Mouse (Mus musculus) G1E (cell line): ENCODE measurements around the gene Slc34a3. TPM values are rescaled to one million over a fixed set of nuclear protein-coding genes. Genes with fewer than 3 reads are reported as not detected.
"Not testable (repeated sequence)": the region's sequence is repeated elsewhere in the genome, so short reads cannot be mapped to it uniquely, and the experiment has no call there.

ENCODE experiments used
- ATAC-seq: 2 replicates; pipeline ENCODE4 v1.8.0; 2016; ENCODE audit warnings: mild to moderate bottlenecking; ENCODE audit not compliant: insufficient number of reproducible peaks, poor library complexity, low FRiP score, severe bottlenecking; ENCODE audit errors: extremely low read depth
- DNase-seq: peaks from one replicate; pipeline ENCODE4 v3.0.0; 2012; ENCODE audit warnings: low spot score
- H3K27me3 ChIP-seq: 2 replicates; pipeline ENCODE4 v1.6.1; 2012; ENCODE audit warnings: mild to moderate bottlenecking, low read length, inconsistent platforms; ENCODE audit not compliant: insufficient read depth
- H3K36me3 ChIP-seq: replicated peaks from 2 replicates; pipeline ENCODE3; 2012; ENCODE audit warnings: mild to moderate bottlenecking, inconsistent platforms
- H3K4me1 ChIP-seq: 2 replicates; pipeline ENCODE4 v1.6.1; 2012; ENCODE audit warnings: low read depth, low read length, inconsistent platforms, mixed read lengths; ENCODE audit not compliant: insufficient read depth
- H3K4me3 ChIP-seq: 2 replicates; pipeline ENCODE4 v1.5.1; 2012; ENCODE audit warnings: low read depth, mild to moderate bottlenecking, inconsistent platforms, low read length, moderate library complexity, mixed read lengths
- H3K9me3 ChIP-seq: replicated peaks from 2 replicates; pipeline ENCODE4 v1.6.1; 2012; ENCODE audit warnings: inconsistent platforms
- CTCF ChIP-seq: IDR thresholded peaks from 2 replicates; pipeline ENCODE4 v1.5.1; 2012; ENCODE audit warnings: low read depth, low read length, inconsistent platforms, mixed read lengths
- GATA1 ChIP-seq: IDR thresholded peaks from 2 replicates; pipeline ENCODE4 v1.6.1; 2012; ENCODE audit warnings: borderline replicate concordance, low read length, inconsistent platforms, mixed read lengths
- GATA2 ChIP-seq: IDR thresholded peaks from 2 replicates; pipeline ENCODE4 v1.6.1; 2012; ENCODE audit warnings: low read depth, low read length, inconsistent platforms, borderline replicate concordance
- POLR2AphosphoS5 ChIP-seq: IDR thresholded peaks from 2 replicates; pipeline ENCODE4 v1.6.1; 2012; ENCODE audit warnings: low read depth, low read length, inconsistent platforms; ENCODE audit not compliant: insufficient replicate concordance
- TAL1 ChIP-seq: conservative IDR thresholded peaks from 2 replicates; pipeline ENCODE4 v1.6.1; 2012; ENCODE audit warnings: low read depth, low read length, inconsistent platforms, mixed read lengths
- polyA plus RNA-seq: library from polyadenylated mRNA; stranded (reverse); fragments of >175 nt; gene quantifications from 2 replicates; pipeline ENCODE4 v1.2.3, GENCODE M21; 2012
- total RNA-seq, 2 experiments: library from RNA; stranded (forward) in 1 of 2; stranded (reverse) in 1 of 2; fragments of 200-1000 nt in 1 of 2; fragments of >200 nt in 1 of 2; fragmentation: Nextera tagmentation in 1 of 2; gene quantifications; 2 replicates each; pipeline ENCODE4 v1.2.3; 2014 to 2017

Slc34a3 gene
- total and polyA plus RNA-seq, 3 experiments: 0.91 TPM; not detected in 2

DNA sequence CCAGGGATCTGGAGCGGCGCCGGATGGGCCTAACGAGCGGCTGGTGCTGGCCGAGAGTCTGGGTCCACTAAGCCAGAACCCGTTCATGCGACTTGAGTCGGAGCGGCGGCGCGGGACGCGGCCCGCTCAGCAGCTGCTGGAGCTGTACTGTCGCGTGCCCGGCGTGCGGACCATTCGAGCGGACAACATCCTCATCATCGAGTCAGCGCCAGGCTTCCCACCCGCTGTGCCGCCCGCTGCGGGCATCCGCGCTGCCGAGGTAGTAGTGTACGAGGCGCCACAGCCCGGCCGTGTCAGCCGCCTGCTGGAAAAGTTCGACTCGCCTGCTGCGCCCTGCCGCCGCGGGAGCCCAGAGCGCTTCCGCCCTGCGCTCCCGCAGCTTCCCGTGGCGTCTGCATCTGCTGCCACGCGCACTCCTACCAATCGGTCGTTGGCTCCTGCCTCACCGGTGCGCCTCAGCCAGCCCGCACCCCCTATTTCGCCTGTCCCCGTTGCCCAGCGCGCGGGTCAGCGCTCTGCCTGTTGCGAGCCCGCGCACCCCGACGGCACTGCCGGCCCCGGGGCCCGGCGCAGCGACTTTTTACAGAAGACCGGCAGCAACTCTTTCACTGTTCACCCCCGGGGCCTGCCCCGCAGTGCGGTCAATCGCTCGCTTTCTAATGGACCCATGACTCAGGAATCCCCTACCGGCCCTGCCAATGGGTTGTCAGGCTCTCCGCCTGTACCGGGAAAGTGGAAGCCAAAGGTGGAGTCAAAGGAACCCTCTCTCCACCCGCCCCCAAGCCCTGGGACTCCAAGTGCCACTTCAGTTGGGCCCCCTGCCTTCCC lies 28.8 kb upstream of the Slc34a3 start:
- H3K4me3 ChIP-seq: peak overlapping the region; percentile 89
- ATAC-seq (no peak), DNase-seq (no peak)
- no peaks in the 10 kb centered on the region for H3K27me3 ChIP-seq
- H3K36me3 ChIP-seq: peaks cover 52% of the 10 kb centered on the region
- TF ChIP-seq POLR2AphosphoS5 (no peak), GATA1 (no peak), TAL1 (no peak), CTCF (no peak), GATA2 (no peak)
- H3K4me1 ChIP-seq: peaks cover 70% of the 10 kb centered on the region
- no peaks in the 10 kb centered on the region for H3K9me3 ChIP-seq

DNA sequence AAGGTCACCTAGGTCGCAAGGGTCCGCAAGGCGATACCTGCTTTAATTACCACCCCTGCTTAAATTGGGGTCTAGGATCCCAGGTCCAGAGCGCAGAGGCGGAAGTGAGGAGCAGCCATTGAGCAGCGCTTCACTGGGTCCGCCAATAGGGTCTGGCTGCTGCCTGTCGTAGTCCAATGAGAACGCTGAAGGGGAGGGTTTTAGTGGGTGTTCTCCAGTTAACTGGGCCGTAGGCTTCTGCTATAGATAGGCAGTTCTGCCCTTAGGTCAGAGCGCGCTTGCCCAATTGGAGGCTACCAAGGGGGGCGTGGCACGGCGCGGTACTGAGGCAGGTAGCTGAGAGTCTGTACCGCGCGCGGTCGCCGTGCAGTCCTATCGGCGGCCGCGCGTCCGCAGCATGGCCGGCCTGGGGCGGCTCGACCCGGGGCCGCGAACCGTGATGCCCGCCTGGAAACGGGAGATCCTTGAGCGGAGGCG lies 28.2 kb upstream of the Slc34a3 start, which contains the start of gene Tprn:
Gene Tprn (plus strand): TSS at position 328 of the 477 bp plus-strand sequence.
- TF ChIP-seq POLR2AphosphoS5 (no peak), GATA2 (no peak), TAL1 (no peak)
- Histone ChIP-seq H3K9me3 (no peaks in the 10 kb centered on the region), H3K27me3 (no peaks in the 10 kb centered on the region), H3K4me3 (peak within 1 kb of the TSS; percentile 89), H3K4me1 (peaks cover 66% of the 10 kb centered on the region), H3K36me3 (peaks cover 45% of the 10 kb centered on the region)
- ATAC-seq (peak; percentile 98), DNase-seq (peak; percentile 99)

DNA sequence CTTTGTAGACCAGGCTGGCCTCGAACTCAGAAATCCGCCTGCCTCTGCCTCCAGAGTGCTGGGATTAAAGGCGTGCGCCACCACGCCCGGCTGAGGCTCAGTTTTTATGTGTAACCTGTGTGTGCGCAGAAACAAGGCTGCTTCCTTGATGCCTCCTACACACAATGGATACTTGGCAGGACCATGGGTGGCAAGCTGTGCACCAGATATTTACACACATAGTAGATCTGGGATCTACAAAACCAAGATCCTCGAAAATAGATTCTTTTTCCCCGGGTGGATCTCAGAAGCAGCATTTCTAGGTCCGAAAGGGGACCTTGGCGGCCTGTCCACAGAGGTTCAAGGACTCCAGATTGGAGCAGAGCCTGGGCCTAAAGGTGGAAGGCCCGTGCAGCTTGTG lies 27.7 kb upstream of the Slc34a3 start:
- H3K9me3 ChIP-seq: no peaks in the 10 kb centered on the region
- no peak for DNase-seq
- H3K27me3 ChIP-seq: no peaks in the 10 kb centered on the region
- ATAC-seq: no peak
- peaks cover 43% of the 10 kb centered on the region for H3K36me3 ChIP-seq
- H3K4me3 ChIP-seq: peak overlapping the region; percentile 89
- H3K4me1 ChIP-seq: peaks cover 65% of the 10 kb centered on the region
- no peak for TF ChIP-seq GATA2

DNA sequence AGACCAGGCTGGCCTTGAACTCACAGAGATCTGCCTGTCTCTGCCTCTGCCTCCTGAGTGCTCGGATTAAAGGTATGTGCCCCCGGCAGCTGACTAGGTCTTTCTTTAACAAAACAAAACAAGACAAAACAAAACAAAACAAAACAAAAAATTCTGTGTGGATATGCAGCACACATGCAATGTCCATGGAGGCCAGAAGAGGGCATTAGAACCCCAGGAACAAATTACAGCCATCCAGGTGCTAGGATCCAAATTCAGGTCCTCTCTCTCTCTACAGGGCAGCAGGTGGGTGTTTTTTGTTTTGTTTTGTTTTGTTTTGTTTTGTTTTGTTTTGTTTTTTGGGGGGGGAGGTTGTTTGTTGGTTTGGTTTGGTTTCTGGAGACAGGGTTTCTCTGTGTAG lies 24.7 kb upstream of the Slc34a3 start:
- Histone ChIP-seq H3K9me3 (no peaks in the 10 kb centered on the region), H3K36me3 (peaks cover 20% of the 10 kb centered on the region), H3K4me1 (peaks cover 48% of the 10 kb centered on the region), H3K4me3 (no peak overlapping the region), H3K27me3 (no peaks in the 10 kb centered on the region)
- DNase-seq: no peak
- no peak for TF ChIP-seq GATA2
- peak; percentile 46; the same call in 1 of the 2 replicates for TF ChIP-seq CTCF
- no peak for ATAC-seq

DNA sequence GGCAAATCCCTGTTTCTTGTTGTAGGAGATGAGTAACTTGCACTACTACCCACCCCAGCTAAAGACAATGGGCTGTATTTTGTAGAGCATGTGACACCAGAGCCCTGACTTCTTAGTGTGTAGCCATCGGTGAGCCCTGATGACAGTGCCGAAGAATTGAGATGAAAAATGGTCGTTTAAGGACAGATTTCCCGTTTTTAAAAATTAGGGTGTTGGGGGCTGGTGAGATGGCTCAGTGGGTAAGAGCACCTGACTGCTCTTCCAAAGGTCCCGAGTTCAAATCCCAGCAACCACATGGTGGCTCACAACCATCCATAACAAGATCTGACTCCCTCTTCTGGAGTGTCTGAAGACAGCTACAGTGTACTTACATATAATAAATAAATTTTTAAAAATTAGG lies 23.1 kb upstream of the Slc34a3 start:
- H3K27me3 ChIP-seq, ATAC-seq, H3K9me3 ChIP-seq, H3K4me3 ChIP-seq, DNase-seq: not testable (repeated sequence)
- H3K4me1 ChIP-seq: peaks cover 48% of the 10 kb centered on the region
- H3K36me3 ChIP-seq: peaks cover 31% of the 10 kb centered on the region

DNA sequence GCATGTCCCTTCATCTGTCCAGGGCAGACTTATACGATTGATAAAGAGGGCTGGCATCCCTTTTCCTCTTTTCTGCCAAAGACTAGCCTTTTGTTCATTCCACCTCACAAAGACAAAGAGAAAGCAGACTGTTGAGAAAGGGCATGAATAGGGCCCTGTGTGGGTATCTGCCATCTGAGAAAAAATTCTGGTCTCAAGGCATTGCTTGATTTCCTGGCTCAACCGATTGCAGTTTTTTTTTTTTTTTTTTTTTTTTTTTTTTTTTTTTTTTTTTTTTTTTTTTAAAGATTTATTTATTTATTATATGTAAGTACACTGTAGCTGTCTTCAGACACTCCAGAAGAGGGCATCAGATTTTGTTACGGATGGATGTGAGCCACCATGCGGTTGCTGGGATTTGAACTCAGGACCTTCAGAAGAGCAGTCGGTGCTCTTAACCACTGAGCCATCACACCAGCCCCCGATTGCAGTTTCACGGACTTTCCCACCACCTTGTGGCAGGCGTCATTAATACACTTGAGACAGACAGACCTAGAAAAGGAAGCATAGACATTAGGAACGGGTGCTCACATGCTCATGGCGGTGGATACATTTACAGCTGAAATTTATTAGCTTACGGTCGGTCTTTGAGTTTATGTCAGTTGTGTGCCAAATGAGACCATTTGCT lies 22.4 kb upstream of the Slc34a3 start:
- Histone ChIP-seq H3K4me1 (peaks cover 44% of the 10 kb centered on the region), H3K36me3 (peaks cover 37% of the 10 kb centered on the region), H3K4me3 (peak overlapping the region; percentile 98)
- not testable (repeated sequence) for ATAC-seq, H3K9me3 ChIP-seq, H3K27me3 ChIP-seq
- DNase-seq: peak; percentile 33

DNA sequence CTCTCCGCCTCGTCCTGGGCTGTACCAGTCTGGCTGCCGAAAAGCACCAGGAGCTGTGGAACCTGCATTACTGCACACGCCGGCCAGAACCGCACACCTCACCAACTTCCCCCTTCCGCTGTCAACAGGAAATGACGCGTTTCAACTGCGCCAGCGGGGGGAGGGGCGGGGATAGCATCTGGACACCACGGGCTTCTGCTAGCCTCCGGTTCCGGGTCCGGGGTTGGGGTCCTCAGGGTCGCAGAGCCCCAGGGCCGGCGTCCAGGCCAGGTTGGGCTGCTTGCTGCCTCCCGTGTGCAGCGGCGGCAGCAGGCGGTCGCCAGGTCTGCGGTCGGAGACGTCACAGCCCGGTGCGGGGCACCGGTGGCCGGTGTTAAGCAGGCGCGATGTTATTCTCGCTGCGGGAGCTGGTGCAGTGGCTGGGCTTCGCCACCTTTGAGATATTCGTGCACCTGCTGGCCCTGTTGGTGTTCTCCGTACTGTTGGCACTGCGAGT lies 21.2 kb upstream of the Slc34a3 start, which contains the start of gene Tmem203:
Gene Tmem203 (plus strand): TSS at position 156 of the 496 bp plus-strand sequence.
- Histone ChIP-seq H3K4me3 (peak within 1 kb of the TSS; percentile 98), H3K4me1 (peaks cover 48% of the 10 kb centered on the region), H3K36me3 (peaks cover 50% of the 10 kb centered on the region), H3K27me3 (no peaks in the 10 kb centered on the region), H3K9me3 (no peaks in the 10 kb centered on the region)
- ATAC-seq (peak; percentile 63), DNase-seq (peak; percentile 82)
- TF ChIP-seq TAL1 (no peak), GATA1 (no peak), CTCF (no peak), POLR2AphosphoS5 (no peak), GATA2 (no peak)
